Mouse (Mus musculus): ENCODE measurements around the gene Vmn1r212. TPM values are rescaled to one million over a fixed set of nuclear protein-coding genes. Genes with fewer than 3 reads are reported as not detected.
"Not testable (repeated sequence)": the region's sequence is repeated elsewhere in the genome, so short reads cannot be mapped to it uniquely, and the experiment has no call there.

Gene Vmn1r212
- not detected in 2 replicates for polyA plus RNA-seq (2015; fragmentation: Nextera tagmentation; extraction: Ambion mirVana)

GRCm38 (mm10) chr13:22884105-22884504, at the start of gene Vmn1r212:
Vmn1r212 (minus strand) TSS chr13:22884205.
- no peaks in the 10 kb centered on the region for H3K36me3 ChIP-seq
- no peaks in the 10 kb centered on the region for H3K27me3 ChIP-seq
- no peaks in the 10 kb centered on the region for H3K4me1 ChIP-seq
- no peak for ATAC-seq (ENCODE audit: insufficient number of reproducible peaks, low FRiP score, low TSS enrichment, low read depth)
- no peak within 1 kb of the TSS for H3K4me3 ChIP-seq (replicated peaks)
- H3K27ac ChIP-seq (replicated peaks) = no peak within 1 kb of the TSS
- no peak within 1 kb of the TSS for H3K4me2 ChIP-seq (replicated peaks)
- no peak within 1 kb of the TSS for H3K9ac ChIP-seq
- WGBS = 75% methylated on average over 4 of the region's 4 CpGs
- no peaks in the 10 kb centered on the region for H3K9me3 ChIP-seq (replicated peaks)

GRCm38 (mm10) chr13:22879257-22879656, 4.7 kb downstream of the Vmn1r212 start:
- ATAC-seq (ENCODE audit: insufficient number of reproducible peaks, low FRiP score, low TSS enrichment, low read depth) = no peak
- no peak overlapping the region for H3K9ac ChIP-seq
- no peak overlapping the region for H3K4me3 ChIP-seq (replicated peaks)
- H3K4me1 ChIP-seq = no peaks in the 10 kb centered on the region
- no peaks in the 10 kb centered on the region for H3K9me3 ChIP-seq (replicated peaks)
- H3K4me2 ChIP-seq (replicated peaks) = no peak overlapping the region
- no peaks in the 10 kb centered on the region for H3K36me3 ChIP-seq
- H3K27ac ChIP-seq (replicated peaks) = no peak overlapping the region
- 96% methylated on average over 1 of the region's 1 CpGs for WGBS
- no peaks in the 10 kb centered on the region for H3K27me3 ChIP-seq

DNA sequence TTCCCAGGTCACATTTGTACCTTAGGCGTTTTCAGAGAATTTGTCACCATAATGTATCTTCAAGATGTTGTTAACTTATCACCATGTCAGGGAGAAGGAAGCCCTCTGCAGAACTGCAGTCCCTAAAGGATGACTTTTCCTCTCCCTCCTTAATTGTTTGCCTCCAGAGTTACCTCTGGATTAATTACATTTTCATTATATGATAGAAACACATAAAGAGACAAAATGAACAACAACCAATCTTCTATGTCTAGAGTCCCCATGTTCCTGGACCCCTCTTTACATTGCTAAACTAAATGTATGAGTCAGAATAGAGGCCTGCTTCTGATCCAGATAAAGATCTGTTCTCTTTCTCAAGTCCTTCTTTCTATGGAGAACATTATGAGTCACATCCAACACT, 26.5 kb downstream of the Vmn1r212 start, which contains the start of gene Vmn1r211:
TSS of gene Vmn1r211 (minus strand) at position 101 of the 400 bp plus-strand sequence.
- WGBS = 88% methylated on average over 1 of the region's 1 CpGs
- H3K9me3 ChIP-seq (replicated peaks) = no peaks in the 10 kb centered on the region
- no peak for ATAC-seq (ENCODE audit: insufficient number of reproducible peaks, low FRiP score, low TSS enrichment, low read depth)
- no peak within 1 kb of the TSS for H3K4me2 ChIP-seq (replicated peaks)
- no peak within 1 kb of the TSS for H3K4me3 ChIP-seq (replicated peaks)
- H3K27ac ChIP-seq (replicated peaks) = no peak within 1 kb of the TSS
- H3K4me1 ChIP-seq = no peaks in the 10 kb centered on the region
- no peaks in the 10 kb centered on the region for H3K36me3 ChIP-seq
- H3K27me3 ChIP-seq = no peaks in the 10 kb centered on the region
- no peak within 1 kb of the TSS for H3K9ac ChIP-seq

GRCm38 (mm10) chr13:22854760-22855159, 29.2 kb downstream of the Vmn1r212 start:
- Histone ChIP-seq H3K4me1 (no peaks in the 10 kb centered on the region), H3K4me3 (replicated peaks) (no peak overlapping the region), H3K27me3 (no peaks in the 10 kb centered on the region), H3K9me3 (replicated peaks) (no peaks in the 10 kb centered on the region), H3K36me3 (no peaks in the 10 kb centered on the region), H3K27ac (replicated peaks) (no peak overlapping the region), H3K9ac (no peak overlapping the region), H3K4me2 (replicated peaks) (no peak overlapping the region)
- 62% methylated on average over 4 of the region's 4 CpGs for WGBS
- ATAC-seq (ENCODE audit: insufficient number of reproducible peaks, low FRiP score, low TSS enrichment, low read depth) = no peak

DNA sequence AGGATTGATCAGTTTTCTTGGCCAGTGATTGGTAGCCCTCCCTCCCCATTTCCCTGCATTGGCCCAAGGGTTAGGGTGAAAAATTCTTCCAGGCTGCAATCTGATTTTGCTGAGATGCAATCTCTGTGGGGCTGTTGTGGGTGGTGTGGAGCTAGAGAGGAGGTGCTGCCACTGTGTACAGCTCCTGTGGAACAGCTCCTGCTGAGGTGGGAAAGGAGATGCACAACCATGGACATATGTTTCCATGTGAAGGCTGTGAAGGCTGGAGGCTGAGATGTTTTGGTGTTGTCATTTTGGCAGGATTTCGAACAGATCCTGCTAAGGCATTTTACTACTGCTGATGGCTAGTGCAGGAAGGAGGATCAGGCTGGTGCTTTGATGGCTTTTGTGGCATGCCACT, 37.2 kb downstream of the Vmn1r212 start:
- no peaks in the 10 kb centered on the region for H3K27me3 ChIP-seq
- WGBS = 71% methylated on average over 1 of the region's 1 CpGs
- no peaks in the 10 kb centered on the region for H3K4me1 ChIP-seq
- no peak overlapping the region for H3K4me3 ChIP-seq (replicated peaks)
- no peaks in the 10 kb centered on the region for H3K36me3 ChIP-seq
- no peak overlapping the region for H3K9ac ChIP-seq
- ATAC-seq (ENCODE audit: insufficient number of reproducible peaks, low FRiP score, low TSS enrichment, low read depth) = no peak
- H3K4me2 ChIP-seq (replicated peaks) = no peak overlapping the region
- no peaks in the 10 kb centered on the region for H3K9me3 ChIP-seq (replicated peaks)
- H3K27ac ChIP-seq (replicated peaks) = no peak overlapping the region

GRCm38 (mm10) chr13:22844304-22844703, 39.7 kb downstream of the Vmn1r212 start:
- not testable (repeated sequence) for H3K27me3 ChIP-seq; H3K4me2 ChIP-seq (replicated peaks); H3K36me3 ChIP-seq; ATAC-seq (ENCODE audit: insufficient number of reproducible peaks, low FRiP score, low TSS enrichment, low read depth); H3K9ac ChIP-seq; H3K27ac ChIP-seq (replicated peaks); H3K4me1 ChIP-seq; H3K9me3 ChIP-seq (replicated peaks); H3K4me3 ChIP-seq (replicated peaks)
- 63% methylated on average over 3 of the region's 3 CpGs for WGBS

Other genes starting within 250 kb of the Vmn1r212 start
- not detected in 2 replicates for gene Vmn1r207-ps, start 154.6 kb downstream of the Vmn1r212 start, polyA plus RNA-seq (2015; fragmentation: Nextera tagmentation; extraction: Ambion mirVana)
- gene Vmn1r208, start 106.8 kb downstream of the Vmn1r212 start, polyA plus RNA-seq (2015; fragmentation: Nextera tagmentation; extraction: Ambion mirVana) = 0.12 TPM in 1 of 2 replicates, not detected in the other
- gene Vmn1r209, start 74.5 kb downstream of the Vmn1r212 start, polyA plus RNA-seq (2015; fragmentation: Nextera tagmentation; extraction: Ambion mirVana) = not detected in 2 replicates
- not detected in 2 replicates for gene Vmn1r210, start 52.9 kb downstream of the Vmn1r212 start, polyA plus RNA-seq (2015; fragmentation: Nextera tagmentation; extraction: Ambion mirVana)
- gene Vmn1r211, start 26.6 kb downstream of the Vmn1r212 start, polyA plus RNA-seq (2015; fragmentation: Nextera tagmentation; extraction: Ambion mirVana) = not detected in 2 replicates
- not detected in 2 replicates for gene Vmn1r213, start 123.5 kb upstream of the Vmn1r212 start, polyA plus RNA-seq (2015; fragmentation: Nextera tagmentation; extraction: Ambion mirVana)
- gene Vmn1r214, start 146.2 kb upstream of the Vmn1r212 start, polyA plus RNA-seq (2015; fragmentation: Nextera tagmentation; extraction: Ambion mirVana) = not detected in 2 replicates
- gene Vmn1r215, start 183.8 kb upstream of the Vmn1r212 start, polyA plus RNA-seq (2015; fragmentation: Nextera tagmentation; extraction: Ambion mirVana) = not detected in 2 replicates
- gene Vmn1r217, start 234.0 kb upstream of the Vmn1r212 start, polyA plus RNA-seq (2015; fragmentation: Nextera tagmentation; extraction: Ambion mirVana) = not detected in 2 replicates
- gene Vmn1r218, start 248.9 kb upstream of the Vmn1r212 start, polyA plus RNA-seq (2015; fragmentation: Nextera tagmentation; extraction: Ambion mirVana) = 0.01 and 0.07 TPM in 2 replicates

Measured in embryonic facial prominence, embryonic 15.5 days (tissue).